Mouse (Mus musculus): ENCODE data around the gene Dnah2. TPM values are rescaled to one million over a fixed set of nuclear protein-coding genes. Genes with fewer than 3 reads are reported as not detected.

Gene Dnah2
- total RNA-seq, 2 experiments from 2014 or later = not detected

DNA sequence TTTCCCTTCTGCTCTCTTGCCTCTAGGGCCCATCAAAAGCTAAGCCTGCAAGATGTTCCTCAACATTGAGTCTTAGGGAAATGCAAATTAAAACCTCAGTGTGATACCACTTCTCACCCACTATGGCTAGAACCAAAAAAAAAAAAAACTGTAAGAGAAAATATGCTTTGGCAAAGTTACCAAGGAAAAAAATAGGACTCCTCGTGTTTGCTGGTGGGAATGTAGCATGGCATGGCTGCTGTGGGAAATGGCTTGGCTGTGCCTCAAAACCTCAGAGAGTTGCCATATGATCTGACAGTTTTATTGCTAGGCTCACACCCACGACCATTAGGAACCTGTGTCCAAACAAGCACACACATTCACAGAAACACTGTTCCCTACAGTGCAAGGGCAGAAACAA lies 61.4 kb downstream of the Dnah2 start:
- ATAC-seq (replicated peaks; ENCODE audit: low FRiP score, poor library complexity, severe bottlenecking) = no peak

DNA sequence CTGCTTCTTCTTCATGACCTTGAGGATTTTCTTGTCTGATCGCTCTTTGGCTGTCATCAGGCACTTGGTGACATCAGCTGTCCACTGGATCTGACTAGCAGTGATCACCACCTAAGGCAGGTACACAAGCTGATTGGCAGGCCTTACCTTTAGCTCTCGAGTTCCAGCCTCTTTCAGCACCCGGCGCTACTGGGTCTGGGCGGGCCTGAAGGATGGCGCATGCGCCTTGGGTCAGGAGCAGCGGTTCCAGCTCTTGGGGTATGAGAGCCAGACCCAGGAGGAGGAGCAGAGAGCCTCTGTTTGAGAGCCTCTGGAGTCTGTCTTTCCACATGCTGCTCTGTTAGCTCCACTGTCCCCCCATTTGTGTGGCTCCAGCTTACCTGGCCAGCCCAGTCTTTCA lies 71.3 kb downstream of the Dnah2 start:
- ATAC-seq (replicated peaks; ENCODE audit: low FRiP score, poor library complexity, severe bottlenecking) = no peak

DNA sequence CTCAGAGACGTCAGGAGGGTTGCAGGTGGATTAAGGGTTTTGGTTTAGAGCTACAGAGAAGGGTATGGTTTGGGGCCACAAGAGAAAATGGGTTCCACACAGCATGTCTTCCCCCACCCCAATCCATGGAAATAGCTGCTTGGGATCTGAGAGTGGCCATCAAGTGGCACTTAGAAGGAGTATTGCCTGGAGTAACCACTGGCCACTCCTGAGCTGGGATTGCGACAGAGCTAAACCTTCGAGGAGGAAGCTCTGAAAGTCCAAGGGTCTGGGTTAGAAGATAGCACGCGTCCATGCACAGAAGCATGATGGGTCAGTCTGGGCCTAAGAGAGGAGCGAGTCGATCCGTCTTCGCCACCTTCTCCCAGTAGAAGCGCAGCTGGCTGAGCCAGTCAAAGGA lies 72.1 kb downstream of the Dnah2 start:
- ATAC-seq (replicated peaks; ENCODE audit: low FRiP score, poor library complexity, severe bottlenecking) = no peak

DNA sequence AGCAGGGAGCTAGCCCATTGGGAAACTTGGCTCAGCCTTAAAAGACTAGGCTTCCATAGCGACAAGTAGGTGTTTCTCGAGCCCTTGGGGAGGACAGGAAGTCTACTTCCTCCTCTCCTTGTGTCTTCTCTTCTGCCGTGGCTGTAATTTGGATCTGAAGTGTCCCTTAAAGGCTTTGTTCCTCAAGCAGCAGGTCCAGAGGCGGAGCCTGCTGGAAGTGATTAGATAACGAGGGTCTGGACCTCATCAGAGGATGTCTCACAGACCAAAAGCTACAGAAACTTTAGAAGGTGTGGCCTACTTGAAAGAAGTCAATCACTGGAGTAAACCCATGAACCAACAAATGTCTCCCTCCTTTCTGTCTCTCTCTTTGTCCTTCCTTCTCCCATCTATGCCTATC lies 74.2 kb downstream of the Dnah2 start:
- ATAC-seq (replicated peaks; ENCODE audit: low FRiP score, poor library complexity, severe bottlenecking) = no peak

DNA sequence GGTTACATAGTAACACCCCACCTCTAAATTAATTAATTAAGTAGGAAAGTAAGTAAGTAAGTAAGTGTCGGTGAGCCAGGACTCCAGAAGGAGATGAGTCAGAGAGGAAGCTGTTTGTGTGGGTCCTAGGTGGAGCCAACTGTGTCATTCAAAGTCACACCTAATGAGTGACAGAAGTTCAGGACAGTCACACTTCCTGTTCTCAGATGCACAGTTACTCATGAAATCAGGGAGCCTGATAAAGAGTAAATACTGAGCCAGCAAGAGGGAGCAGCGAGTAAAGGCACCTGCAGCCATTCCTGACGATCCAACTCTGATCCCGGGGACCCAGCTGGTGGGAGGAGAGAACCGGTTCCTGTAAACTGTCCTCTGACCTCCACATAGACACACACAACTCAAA lies 76.2 kb downstream of the Dnah2 start:
- no peak for ATAC-seq (replicated peaks; ENCODE audit: low FRiP score, poor library complexity, severe bottlenecking)

DNA sequence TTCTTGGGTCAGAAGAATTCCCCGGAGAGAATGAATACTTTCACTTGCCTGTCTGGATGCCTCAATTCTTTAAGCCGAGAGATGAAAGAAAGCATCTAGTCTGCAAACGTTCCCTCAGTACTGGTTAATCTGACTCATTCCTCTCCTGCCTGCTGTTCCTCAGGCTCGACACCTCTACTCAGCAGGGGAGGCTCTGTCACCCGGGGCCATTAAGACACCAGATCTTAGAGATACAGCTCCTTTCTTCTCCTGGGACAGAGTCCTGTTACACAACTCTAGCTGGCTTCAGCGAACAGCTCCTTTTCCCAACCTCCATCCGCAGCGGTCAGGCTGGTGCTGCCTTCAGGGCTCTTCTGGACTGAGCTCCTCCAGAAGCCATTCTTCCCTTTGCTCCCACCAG lies 77.4 kb downstream of the Dnah2 start:
- ATAC-seq (replicated peaks; ENCODE audit: low FRiP score, poor library complexity, severe bottlenecking) = no peak

DNA sequence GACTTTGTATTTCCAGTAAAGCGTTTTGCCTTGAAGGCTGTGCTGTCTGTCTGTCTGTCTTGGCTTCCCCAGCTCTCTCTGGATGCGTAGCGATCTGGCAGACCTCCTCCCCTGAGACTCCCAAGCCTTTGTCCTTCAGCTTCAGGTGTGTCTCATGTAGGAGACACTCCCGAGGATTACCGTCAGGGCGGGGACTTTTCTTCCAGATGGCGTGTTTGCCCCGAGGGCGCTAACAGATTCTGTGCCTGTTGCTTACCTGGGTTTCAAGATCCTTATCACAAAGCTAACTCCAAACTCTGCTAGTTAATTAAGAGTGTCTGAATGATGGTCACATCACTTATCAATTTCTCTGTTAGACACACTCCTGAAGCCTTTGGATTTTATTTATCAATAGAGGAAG lies 79.6 kb downstream of the Dnah2 start:
- no peak for ATAC-seq (replicated peaks; ENCODE audit: low FRiP score, poor library complexity, severe bottlenecking)

DNA sequence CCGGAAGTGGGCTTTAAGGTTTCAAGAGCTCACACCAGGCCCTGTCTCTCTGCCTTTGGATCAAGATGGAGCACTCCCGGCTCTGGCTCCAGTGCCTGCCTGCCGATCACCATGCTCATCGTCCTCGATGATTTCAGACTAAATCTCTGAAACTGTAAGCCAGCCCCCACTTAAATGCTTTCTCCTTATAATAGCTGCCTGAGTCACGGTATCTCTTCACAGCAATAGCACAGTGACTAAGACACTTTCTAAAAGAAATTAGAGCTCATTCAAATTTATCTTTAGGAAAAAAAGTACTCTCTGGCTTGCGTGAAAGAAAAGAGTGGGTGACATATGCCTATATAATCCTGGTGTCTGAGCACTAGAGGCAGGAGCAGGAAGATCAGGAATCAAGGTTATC lies 84.9 kb downstream of the Dnah2 start:
- ATAC-seq (replicated peaks; ENCODE audit: low FRiP score, poor library complexity, severe bottlenecking) = no peak

DNA sequence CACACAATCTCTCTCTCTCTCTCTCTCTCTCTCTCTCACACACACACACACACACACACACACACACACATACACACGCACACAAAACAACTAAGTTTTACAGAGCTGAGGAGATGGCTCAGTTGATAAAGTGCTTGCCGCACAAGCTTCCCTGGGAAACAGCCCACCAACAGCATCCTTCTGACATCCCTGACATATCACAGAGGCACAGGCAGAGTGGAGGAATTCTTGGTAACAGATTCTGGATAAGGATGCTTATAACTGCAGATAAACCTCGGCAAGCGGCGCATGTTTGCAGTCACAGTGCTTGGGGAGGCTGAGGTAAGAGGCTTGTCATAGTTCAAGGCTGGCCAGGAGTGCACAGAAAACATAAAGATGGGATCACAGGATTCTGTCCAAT lies 87.3 kb downstream of the Dnah2 start:
- no peak for ATAC-seq (replicated peaks; ENCODE audit: low FRiP score, poor library complexity, severe bottlenecking)

DNA sequence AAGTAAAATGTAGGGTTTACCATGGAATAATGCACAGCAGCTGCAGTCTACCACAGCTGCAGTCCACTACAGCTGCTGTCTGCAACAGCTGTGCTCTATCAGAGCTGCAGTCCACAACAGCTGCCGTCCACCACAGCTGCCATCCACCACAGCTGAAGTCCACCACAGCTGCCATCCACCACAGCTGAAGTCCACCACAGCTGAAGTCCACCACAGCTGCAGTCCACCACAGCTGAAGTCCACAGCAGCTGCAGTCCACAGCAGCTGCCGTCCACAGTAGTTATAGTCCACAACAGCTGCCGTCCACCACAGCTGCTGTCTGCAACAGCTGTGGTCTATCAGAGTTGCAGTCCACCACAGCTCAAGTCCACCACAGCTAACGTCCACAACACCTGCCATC lies 89.0 kb downstream of the Dnah2 start:
- ATAC-seq (replicated peaks; ENCODE audit: low FRiP score, poor library complexity, severe bottlenecking) = no peak

DNA sequence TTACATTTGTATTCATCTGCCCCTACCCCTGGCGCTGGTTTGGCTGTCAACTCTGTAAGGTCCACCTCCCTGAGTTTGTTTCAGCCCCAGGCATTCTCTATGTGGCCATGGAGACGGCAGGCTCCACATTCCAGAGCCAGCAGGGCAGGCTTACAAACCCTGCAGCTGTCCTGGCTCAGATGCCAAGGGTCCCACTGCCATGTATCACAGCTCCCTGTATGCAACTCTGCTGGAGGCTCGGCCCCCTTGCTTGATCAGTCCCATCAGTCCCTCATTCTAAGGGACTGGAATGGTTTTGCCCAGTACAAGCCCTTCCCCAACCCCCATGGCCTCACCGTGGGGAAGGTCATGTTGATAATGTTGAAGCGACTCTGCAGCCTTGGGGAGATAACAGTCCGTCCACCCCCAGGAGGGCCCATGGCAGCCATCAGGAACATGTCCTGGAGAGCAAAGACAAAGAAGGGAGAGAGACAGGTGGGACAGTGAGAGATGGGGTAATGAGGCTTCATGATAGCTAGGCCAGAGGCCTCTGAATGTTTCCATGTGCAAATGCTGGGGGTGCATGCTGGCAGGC lies 91.8 kb downstream of the Dnah2 start:
- ATAC-seq (replicated peaks; ENCODE audit: low FRiP score, poor library complexity, severe bottlenecking) = no peak

DNA sequence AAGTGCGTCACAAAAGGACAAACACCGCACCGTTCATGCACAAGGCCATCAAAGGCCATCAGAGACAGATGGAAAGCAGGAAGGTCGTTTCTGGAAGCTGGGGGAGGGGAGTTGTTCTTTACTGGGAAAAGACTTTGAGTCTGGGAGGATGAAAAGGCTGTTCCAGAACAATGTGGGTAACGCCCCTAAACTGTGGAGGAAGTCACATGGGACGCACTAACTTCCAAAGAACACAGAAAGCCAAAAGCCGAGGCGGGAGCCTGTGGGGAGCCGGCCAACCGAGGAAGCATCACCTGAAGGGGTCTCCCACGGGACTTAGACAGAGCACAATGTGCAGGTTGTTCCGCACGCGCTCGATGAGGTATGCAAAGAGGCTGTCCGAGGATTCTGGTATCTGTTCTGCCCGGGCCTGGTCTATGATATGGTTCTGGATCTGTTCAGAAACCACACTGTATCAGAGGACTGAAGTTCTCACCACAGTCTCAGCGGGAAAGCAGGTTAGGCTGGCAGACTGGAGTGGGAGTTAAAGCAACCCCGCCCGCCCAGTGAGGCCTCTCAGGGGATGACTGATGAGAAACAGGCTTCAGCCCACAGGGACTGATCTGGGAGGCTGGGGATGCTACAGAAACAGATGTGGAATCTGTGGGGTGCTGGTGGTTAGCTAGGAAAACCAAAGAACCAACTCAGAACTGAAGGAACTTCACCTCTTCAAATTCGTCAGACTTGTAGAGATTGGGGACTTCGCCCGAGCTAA lies 96.6 kb downstream of the Dnah2 start:
- ATAC-seq (replicated peaks; ENCODE audit: low FRiP score, poor library complexity, severe bottlenecking) = no peak

DNA sequence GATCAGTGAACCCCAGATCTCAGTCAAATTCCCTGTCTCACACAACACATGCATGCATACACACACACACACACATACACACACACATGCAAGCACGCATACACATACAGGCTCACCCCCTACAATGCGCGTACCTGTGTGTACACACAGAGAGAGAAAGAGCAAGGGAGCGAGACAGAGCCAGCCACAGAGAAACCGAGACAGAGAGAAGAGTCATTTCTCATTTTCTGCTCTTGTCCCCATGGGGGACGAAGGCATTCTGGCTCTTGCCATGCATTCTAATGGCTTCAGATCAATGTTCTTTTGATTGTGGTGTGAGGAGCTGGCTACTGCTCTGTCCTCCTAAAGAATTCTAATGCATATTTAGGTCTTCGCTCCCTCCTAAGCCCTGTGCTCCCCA lies 101.6 kb downstream of the Dnah2 start:
- no peak for ATAC-seq (replicated peaks; ENCODE audit: low FRiP score, poor library complexity, severe bottlenecking)

DNA sequence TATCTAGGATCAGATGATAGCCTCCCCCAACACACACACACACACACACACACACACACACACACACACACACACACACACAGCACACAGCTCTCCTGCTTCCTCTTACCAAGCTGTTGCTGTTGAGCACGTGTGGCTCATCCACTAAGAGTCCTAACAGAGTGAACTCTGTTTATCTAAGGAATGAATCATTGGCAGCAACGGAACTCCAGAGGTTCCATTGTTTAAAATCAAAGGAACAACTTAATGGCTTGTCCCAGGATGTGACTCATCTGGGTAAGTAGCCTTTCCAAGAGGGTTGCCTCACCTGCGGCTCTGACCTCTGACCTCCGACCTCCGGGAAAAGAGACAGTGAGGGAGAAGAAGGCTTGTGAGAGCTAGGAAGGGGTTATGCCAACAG lies 105.6 kb downstream of the Dnah2 start:
- no peak for ATAC-seq (replicated peaks; ENCODE audit: low FRiP score, poor library complexity, severe bottlenecking)

DNA sequence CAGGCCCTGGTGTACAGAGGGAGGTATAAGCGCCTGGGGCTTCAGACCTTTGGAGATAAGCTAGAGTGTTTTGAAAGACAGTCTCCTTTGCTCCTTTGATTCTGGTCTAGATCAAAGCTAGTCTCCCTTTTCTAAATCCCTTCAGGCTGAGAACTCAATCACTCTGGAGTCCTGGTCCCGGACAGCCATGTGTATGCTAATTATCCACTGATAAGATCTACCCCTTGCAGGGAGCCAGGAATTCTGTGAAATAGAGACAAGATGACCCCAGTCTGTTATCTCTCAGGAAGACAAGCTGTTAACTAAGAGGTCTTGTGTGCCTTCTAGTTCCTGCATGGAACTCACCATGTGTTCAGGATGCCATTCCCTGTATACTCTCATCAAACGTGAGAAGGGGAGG lies 111.6 kb downstream of the Dnah2 start:
- no peak for ATAC-seq (replicated peaks; ENCODE audit: low FRiP score, poor library complexity, severe bottlenecking)

DNA sequence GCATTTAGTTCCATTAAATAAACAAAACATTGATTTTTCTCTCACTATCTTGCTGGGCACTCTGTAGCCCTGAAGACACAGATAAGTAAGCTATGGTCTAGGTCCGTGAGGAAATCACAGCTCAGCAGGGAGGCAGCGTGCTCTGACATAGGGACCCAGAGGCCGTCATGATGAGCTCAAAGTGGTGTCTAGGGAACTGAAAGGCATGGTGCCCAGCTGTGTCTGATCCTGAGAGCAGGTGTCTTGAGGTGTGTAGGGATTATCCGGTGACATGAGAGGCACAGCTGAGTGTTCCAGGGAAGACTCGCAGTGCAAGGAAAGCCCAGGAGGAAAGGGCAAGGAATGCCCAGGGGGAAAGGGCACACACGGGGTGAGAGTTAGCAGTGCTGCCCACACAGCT lies 115.7 kb downstream of the Dnah2 start:
- ATAC-seq (replicated peaks; ENCODE audit: low FRiP score, poor library complexity, severe bottlenecking) = no peak

DNA sequence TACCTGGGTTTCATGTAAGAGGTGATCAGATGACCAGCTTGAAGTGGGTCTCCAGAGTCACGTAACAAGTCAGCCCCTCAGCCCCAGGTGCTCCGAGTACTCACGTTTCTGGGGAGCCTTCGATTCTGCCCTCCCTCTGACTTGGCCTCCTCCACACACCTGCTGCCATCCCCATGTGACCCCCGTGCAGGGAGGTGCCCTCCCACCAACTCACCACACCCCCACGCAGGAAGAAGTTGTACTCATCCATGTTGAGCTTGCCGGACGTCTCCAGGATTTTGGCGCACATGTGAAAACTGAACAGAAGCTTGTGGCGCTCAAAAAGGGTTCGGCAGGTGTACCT lies 116.3 kb downstream of the Dnah2 start:
- ATAC-seq (replicated peaks; ENCODE audit: low FRiP score, poor library complexity, severe bottlenecking) = no peak

DNA sequence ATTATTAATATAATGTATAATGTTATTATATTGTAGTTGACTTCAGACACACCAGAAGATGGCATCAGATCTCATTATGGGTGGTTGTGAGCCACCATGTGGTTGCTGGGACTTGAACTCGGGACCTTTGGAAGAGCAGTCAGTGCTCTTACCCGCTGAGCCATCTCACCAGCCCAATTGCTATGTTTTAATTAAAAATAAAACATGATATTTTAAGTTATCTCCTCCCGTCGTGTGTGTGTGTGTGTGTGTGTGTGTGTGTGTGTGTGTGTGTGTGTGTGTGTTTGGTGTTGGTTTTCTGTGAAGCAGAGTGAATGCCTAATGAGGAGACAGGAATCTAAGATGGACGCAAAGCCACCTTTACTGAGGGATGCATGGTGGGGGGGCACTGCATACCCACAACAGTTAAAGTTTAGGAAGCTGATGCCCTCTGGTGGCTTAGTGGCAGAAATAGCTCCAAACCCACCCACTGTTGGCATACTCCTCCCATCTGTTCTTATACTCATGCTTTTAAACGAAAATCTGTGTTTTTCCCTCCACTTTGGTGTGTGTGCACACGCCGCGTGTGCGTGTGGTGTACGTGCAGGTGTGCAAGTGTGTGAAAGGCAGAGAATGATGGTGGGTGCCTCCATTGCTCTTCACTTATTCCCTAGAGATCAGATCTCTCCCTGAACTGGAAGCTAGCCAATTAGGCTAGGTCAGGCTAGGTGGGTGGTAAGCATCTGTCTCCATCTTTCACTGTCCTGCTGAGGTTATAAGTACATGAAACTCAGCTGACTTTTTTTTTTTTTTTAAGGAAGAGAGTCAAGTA lies 116.9 kb downstream of the Dnah2 start:
- ATAC-seq (replicated peaks; ENCODE audit: low FRiP score, poor library complexity, severe bottlenecking) = peak; percentile 36

DNA sequence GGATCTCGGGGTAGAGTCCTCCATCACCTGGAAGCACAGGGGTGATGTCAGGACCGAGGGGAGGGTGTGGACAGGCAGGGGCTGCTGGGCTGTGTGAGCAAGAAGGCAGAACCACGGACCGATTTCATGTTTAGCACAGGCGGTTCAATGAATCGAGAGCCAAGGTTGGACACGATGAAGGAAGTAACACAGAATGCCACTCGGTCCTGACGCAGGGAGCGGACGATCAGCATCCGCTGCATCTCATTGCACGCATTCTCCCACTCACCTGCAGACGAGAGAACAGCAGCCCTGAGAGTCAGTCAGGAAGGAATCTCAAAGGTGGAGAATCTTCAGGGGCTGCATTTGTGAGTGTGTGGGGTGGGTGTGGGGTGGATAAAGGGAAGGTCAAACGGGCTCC lies 118.3 kb downstream of the Dnah2 start:
- no peak for ATAC-seq (replicated peaks; ENCODE audit: low FRiP score, poor library complexity, severe bottlenecking)

DNA sequence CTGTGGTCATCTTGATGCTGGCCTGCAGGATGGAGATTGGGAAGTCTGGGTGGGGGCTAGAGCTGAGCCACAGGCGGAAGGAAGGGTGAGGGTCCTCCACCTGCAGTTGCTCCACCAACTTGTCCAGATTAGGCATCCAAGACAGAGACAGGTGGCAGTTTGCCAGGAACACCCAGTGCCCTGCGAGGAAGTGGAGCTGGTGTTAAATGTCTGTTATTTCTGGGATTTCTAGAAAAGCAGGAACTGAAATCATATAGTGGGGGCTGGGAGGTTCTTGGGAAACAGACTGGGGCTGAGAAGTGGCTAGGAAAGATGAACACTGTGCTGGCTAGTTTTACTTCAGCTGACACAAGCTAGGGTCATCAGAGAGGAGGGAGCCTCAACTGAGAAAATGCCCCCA lies 119.6 kb downstream of the Dnah2 start:
- no peak for ATAC-seq (replicated peaks; ENCODE audit: low FRiP score, poor library complexity, severe bottlenecking)

DNA sequence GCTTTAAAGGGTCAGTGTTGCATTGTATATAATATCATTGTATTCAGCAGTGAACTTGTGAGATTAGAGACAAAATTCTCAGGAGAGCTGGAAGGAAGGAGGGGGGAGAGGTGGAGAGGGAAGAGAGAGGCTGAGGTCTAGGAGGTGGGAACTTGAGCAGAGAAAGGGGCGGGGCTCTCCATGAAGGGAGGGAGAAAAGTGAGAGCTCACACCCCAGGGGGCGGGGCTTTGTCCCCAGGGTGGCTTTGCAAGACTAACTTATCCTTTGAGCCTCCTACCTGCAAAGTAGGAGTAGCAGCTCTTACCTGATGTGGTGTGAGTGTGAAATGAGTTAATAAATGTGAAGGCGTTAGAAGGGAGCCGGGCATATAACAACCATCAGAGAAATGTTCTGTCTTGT lies 120.2 kb downstream of the Dnah2 start:
- no peak for ATAC-seq (replicated peaks; ENCODE audit: low FRiP score, poor library complexity, severe bottlenecking)

Measured in erythroblast, adult 5-6 weeks (primary cell).